Mouse (Mus musculus) liver, embryonic 12.5 days (tissue): ENCODE data around the gene Atp1a2. TPM values are rescaled to one million over a fixed set of nuclear protein-coding genes. Genes with fewer than 3 reads are reported as not detected.

ENCODE experiments used
- ATAC-seq: fragments of 200-750 bp; cut with Nextera tagmentation; 2 replicates; pipeline ENCODE4 v1.8.0; 2017; ENCODE audit warnings: moderate number of reproducible peaks, mild to moderate bottlenecking, moderate library complexity
- H3K27ac ChIP-seq: fragments of 300-500 bp; sonication (generic); 2 replicates; pipeline ENCODE4 v1.5.1; 2016; ENCODE audit warnings: mild to moderate bottlenecking
- H3K27me3 ChIP-seq: fragments of 300-500 bp; sonication (generic); replicated peaks from 2 replicates; pipeline ENCODE4 v1.6.1; 2016; ENCODE audit warnings: mild to moderate bottlenecking, moderate library complexity
- H3K36me3 ChIP-seq: fragments of 300-500 bp; sonication (generic); 2 replicates; pipeline ENCODE4 v1.6.1; 2016; ENCODE audit warnings: mild to moderate bottlenecking, moderate library complexity
- H3K4me1 ChIP-seq: fragments of 300-500 bp; sonication (generic); 2 replicates; pipeline ENCODE4 v1.6.1; 2016
- H3K4me2 ChIP-seq: fragments of 300-500 bp; sonication (generic); 2 replicates; pipeline ENCODE4 v1.6.1; 2016; ENCODE audit warnings: mild to moderate bottlenecking, moderate library complexity
- H3K4me3 ChIP-seq: fragments of 300-500 bp; sonication (generic); 2 replicates; pipeline ENCODE4 v1.5.1; 2016; ENCODE audit warnings: mild to moderate bottlenecking, moderate library complexity
- H3K9ac ChIP-seq: fragments of 300-500 bp; sonication (generic); 2 replicates; pipeline ENCODE4 v1.6.1; 2016; ENCODE audit warnings: mild to moderate bottlenecking, moderate library complexity
- H3K9me3 ChIP-seq: fragments of 300-500 bp; sonication (generic); replicated peaks from 2 replicates; pipeline ENCODE4 v1.6.1; 2016; ENCODE audit warnings: mild to moderate bottlenecking, moderate library complexity
- WGBS: fragments of 180-500 bp; shearing (Covaris S2); methylation state at CpG from one replicate; pipeline ENCODE4 v1.1.7; 2016; ENCODE audit not compliant: insufficient replicate concordance; 5-methylcytosine and 5-hydroxymethylcytosine counted together
- polyA plus RNA-seq: library from polyadenylated mRNA; unstranded; fragments of >200 nt; fragmentation: Nextera tagmentation; extraction: Ambion mirVana; gene quantifications from 2 replicates; pipeline ENCODE4 v1.2.1, GENCODE M21; 2016

Gene Atp1a2
- polyA plus RNA-seq, 1 experiment from 2014 or later, result 0.24 TPM

DNA sequence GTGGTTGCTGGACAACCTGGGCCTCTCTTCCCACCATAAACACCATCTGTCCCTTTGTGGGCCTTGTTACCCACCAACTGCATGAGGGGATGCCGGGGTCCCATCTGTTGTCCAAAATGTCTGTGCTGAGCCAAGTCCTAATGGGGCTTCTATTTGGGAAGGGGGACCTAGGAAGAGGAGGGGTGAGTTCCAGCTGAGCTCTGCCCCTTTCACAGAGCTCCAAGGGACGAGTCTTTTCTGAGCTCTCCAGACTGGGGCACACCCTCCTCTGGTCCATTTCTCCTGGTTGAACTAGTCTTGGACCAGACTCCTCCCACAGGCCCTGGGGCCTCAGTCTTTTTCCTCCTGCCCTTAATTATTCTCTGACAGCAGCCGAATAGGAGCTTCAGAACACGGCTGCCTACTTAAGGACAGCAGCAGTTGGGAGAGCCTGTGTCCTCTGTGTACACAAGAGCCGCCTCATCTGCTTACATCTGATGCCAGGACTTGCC, 22.1 kb upstream of the Atp1a2 start:
- ATAC-seq, result no peak

DNA sequence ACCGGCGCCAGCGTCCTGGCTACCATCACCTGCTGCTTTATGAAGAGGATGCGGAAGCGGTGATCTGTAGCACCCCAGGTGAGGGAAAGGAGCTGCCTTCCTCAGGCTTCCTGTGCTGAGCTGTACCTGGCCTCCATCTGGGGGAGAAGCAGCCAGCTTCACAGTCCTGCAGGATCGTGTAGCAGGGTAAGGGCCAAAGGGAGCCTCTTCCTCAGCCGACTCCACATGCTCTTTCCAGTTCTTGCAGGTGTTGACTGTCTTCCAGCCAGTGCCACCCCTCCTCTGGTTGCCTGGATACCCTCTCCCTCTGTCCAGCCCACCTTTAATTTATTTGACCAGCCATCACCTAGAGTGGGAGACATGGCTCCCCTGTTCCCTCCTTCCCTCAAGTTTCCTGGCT, 21.5 kb upstream of the Atp1a2 start:
- no peak overlapping the region for H3K9ac ChIP-seq
- WGBS, result 78% methylated on average over 7 of the region's 7 CpGs
- H3K9me3 ChIP-seq, result no peaks in the 10 kb centered on the region
- H3K4me2 ChIP-seq, result no peak overlapping the region
- no peaks in the 10 kb centered on the region for H3K4me1 ChIP-seq
- peaks cover 40% of the 10 kb centered on the region for H3K36me3 ChIP-seq
- no peak for ATAC-seq
- H3K27me3 ChIP-seq, result peaks cover 26% of the 10 kb centered on the region
- no peak overlapping the region for H3K27ac ChIP-seq
- H3K4me3 ChIP-seq, result no peak overlapping the region

More for the DNA sequence above, 22.1 kb upstream of the Atp1a2 start:
- H3K27me3 ChIP-seq, result peaks cover 32% of the 10 kb centered on the region
- no peak overlapping the region for H3K27ac ChIP-seq
- H3K4me1 ChIP-seq, result no peaks in the 10 kb centered on the region
- H3K4me2 ChIP-seq, result no peak overlapping the region
- no peak overlapping the region for H3K4me3 ChIP-seq
- H3K36me3 ChIP-seq, result peaks cover 40% of the 10 kb centered on the region
- H3K9me3 ChIP-seq, result no peaks in the 10 kb centered on the region
- H3K9ac ChIP-seq, result no peak overlapping the region
- WGBS, result 58% methylated on average over 5 of the region's 5 CpGs

DNA sequence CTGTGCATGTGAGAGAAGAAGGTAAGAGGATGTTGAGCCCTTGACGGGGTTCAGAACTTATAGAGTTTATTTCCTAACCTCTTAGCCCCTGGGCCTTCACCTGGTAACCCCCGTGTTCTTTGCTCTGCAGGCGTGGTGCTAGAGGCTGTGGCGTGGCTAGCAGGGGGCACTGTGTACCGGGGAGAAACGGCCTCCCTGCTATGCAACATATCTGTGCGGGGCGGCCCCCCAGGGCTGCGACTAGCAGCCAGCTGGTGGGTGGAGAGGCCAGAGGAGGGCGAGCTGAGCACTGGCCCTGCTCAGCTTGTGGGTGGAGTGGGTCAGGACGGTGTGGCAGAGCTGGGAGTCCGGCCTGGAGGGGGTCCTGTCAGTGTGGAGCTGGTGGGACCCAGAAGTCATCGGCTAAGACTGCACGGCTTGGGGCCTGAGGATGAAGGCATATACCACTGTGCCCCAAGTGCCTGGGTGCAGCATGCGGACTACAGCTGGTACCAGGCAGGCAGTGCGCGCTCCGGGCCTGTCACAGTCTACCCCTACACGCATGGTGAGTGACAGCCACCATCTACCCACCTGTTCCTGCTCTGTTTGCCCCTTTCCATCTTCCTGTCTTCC, 20.7 kb upstream of the Atp1a2 start:
- H3K36me3 ChIP-seq, result peaks cover 40% of the 10 kb centered on the region
- no peak overlapping the region for H3K27ac ChIP-seq
- peaks cover 4% of the 10 kb centered on the region; the same call in 1 of the 2 replicates for H3K4me1 ChIP-seq
- ATAC-seq, result 0 out of 2 replicates have a peak, but pooled peaks have one; percentile 4
- H3K4me3 ChIP-seq, result no peak overlapping the region
- H3K4me2 ChIP-seq, result no peak overlapping the region
- peaks cover 18% of the 10 kb centered on the region for H3K27me3 ChIP-seq
- H3K9me3 ChIP-seq, result no peaks in the 10 kb centered on the region
- no peak overlapping the region for H3K9ac ChIP-seq
- WGBS, result 80% methylated on average over 19 of the region's 19 CpGs

DNA sequence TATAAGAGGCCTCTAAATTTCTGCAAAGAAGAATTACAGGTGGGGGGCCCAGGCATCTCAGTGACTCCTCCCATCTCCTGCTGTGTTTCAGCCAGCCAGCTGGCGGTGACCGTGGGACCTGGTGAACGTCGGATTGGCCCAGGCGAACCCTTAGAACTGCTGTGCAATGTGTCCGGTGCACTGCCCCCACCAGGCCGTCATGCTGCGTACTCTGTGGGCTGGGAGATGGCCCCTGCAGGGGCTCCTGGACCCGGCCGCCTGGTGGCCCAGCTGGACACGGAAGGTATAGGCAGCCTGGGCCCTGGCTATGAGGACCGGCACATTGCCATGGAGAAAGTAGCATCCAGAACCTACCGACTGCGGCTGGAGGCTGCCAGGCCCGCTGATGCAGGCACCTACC, 20.1 kb upstream of the Atp1a2 start:
- no peak overlapping the region for H3K4me3 ChIP-seq
- H3K36me3 ChIP-seq, result peaks cover 40% of the 10 kb centered on the region
- 75% methylated on average over 15 of the region's 15 CpGs for WGBS
- H3K9me3 ChIP-seq, result no peaks in the 10 kb centered on the region
- peaks cover 10% of the 10 kb centered on the region for H3K4me1 ChIP-seq
- H3K27ac ChIP-seq, result no peak overlapping the region
- H3K4me2 ChIP-seq, result no peak overlapping the region
- no peak for ATAC-seq
- H3K27me3 ChIP-seq, result peaks cover 14% of the 10 kb centered on the region; the same call in 1 of the 2 replicates
- H3K9ac ChIP-seq, result no peak overlapping the region

DNA sequence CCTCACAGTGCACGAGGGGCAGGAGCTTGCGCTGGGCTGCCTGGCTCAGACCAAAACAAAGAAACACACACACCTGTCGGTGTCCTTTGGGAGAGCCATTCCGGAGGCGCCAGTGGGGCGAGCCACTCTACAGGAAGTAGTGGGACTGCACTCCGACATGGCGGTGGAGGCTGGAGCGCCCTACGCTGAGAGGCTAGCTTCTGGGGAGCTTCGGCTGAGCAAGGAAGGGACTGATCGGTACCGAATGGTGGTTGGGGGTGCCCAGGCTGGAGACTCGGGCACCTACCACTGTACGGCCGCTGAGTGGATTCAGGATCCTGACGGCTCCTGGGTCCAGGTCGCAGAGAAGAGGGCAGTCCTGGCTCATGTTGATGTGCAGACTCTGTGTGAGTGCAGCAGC, 19.6 kb upstream of the Atp1a2 start:
- Histone ChIP-seq H3K4me1 (peaks cover 15% of the 10 kb centered on the region), H3K4me3 (no peak overlapping the region), H3K27me3 (0 out of 2 replicates have a peak, but pooled peaks cover 10% of the 10 kb centered on the region), H3K9me3 (no peaks in the 10 kb centered on the region), H3K4me2 (no peak overlapping the region), H3K27ac (no peak overlapping the region), H3K9ac (no peak overlapping the region), H3K36me3 (peaks cover 40% of the 10 kb centered on the region)
- no peak for ATAC-seq
- WGBS, result 77% methylated on average over 18 of the region's 18 CpGs

DNA sequence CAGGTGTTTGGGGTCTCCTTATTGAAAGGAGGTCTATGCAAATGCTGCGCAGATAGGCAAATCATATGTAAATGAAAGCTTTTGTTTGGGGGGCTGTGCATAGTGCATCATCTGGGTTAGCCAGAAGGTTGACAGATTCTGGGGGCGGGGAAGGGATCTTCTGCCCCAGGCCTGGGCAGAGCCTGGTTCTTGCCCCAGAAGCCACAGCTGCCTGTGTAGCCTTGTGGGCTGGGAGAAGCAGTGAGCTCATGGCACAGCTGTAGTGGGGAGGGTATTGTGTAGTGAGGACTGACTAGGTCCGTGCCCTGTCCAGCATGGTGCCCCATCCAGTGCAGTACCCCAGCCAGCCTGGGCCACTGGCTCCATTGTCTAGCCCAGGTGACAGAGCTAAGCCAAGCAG, 17.0 kb upstream of the Atp1a2 start:
- Histone ChIP-seq H3K27me3 (no peaks in the 10 kb centered on the region), H3K4me2 (no peak overlapping the region), H3K9me3 (no peaks in the 10 kb centered on the region), H3K36me3 (peaks cover 34% of the 10 kb centered on the region), H3K4me1 (peaks cover 38% of the 10 kb centered on the region), H3K4me3 (no peak overlapping the region), H3K9ac (no peak overlapping the region), H3K27ac (no peak overlapping the region)
- ATAC-seq, result no peak
- 71% methylated on average over 3 of the region's 3 CpGs for WGBS

DNA sequence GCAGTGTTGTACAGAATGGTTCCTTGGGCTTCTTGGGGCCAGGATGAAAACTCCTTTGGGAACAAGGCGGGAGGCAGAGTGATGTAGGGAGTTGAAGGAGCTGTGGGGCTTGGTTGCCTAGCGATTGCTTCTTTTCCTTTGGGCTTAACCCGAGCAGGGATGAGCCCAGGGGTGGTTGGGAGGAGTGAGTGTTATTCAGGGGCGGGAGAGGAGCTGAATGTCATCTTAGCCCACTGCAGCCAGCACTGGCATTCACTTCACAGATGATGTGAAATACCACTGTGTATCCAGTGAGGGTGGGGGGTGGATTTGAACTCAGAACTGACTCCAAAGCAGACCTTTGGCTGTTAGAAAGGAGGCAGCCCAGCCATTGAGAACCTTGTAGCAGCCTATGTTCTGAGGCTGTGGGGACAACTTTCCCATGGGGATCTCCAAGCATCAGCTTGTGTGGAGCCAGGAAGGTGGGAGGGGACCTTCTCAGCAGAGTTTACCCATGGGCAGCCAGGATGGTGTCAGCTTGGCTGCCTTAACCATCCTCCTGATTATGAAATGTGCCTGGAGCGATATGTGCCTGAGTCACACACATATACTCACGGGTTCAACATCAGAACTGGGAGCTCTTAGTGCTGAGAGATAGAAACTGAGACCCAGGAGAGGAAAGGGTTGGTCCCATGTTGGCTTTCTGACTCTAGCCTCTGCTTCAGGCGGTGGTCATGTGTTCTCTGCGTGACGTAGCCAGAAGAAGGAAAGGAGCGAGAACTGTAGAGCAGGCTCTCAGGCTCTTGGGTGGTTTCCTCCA, 15.9 kb upstream of the Atp1a2 start:
- H3K4me1 ChIP-seq, result peaks cover 46% of the 10 kb centered on the region
- no peak overlapping the region for H3K27ac ChIP-seq
- no peaks in the 10 kb centered on the region for H3K9me3 ChIP-seq
- ATAC-seq, result no peak
- H3K36me3 ChIP-seq, result peaks cover 25% of the 10 kb centered on the region
- 74% methylated on average over 10 of the region's 10 CpGs for WGBS
- H3K4me3 ChIP-seq, result no peak overlapping the region
- H3K27me3 ChIP-seq, result no peaks in the 10 kb centered on the region
- no peak overlapping the region for H3K9ac ChIP-seq
- peak overlapping the region; percentile 99 for H3K4me2 ChIP-seq

DNA sequence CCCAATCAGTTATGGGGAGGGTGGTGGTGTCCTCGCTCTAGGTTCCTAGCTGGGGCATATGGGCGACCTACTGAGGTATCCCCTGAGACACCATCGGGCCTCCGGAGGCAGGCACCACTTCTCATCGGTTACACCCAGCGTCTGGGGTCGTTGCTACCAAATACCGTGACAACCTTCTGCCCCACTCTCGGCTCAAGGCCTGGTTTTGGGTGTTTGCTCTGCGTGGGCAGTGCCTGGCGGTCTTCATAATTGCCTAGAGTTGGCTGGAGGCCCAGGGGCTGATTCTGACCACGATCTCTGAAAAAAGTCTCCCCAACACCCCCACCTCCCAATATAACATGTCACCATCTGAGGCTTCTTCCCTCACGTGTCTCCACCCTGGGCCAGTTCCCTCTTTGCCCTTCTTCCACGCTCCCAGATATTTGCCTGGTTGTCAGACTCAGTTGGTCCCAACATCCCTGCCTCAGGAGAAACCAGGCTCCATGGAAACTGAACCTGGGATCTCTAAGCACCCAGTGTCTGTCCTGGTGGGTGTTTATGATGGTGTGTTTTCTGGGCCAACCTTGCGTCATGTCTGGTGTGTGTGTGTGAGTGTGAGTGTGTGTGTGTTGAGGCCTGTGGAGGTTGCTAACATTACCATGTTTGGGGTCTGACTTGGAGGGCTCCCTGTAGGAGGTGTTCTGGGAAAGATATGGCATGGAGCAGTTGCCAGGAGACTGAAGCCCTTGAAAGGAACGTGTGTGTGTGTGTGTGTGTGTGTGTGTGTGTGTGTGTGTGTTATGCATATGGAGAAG, 15.1 kb upstream of the Atp1a2 start:
- H3K36me3 ChIP-seq, result peaks cover 16% of the 10 kb centered on the region
- no peak; the same call in 1 of the 2 replicates for ATAC-seq

DNA sequence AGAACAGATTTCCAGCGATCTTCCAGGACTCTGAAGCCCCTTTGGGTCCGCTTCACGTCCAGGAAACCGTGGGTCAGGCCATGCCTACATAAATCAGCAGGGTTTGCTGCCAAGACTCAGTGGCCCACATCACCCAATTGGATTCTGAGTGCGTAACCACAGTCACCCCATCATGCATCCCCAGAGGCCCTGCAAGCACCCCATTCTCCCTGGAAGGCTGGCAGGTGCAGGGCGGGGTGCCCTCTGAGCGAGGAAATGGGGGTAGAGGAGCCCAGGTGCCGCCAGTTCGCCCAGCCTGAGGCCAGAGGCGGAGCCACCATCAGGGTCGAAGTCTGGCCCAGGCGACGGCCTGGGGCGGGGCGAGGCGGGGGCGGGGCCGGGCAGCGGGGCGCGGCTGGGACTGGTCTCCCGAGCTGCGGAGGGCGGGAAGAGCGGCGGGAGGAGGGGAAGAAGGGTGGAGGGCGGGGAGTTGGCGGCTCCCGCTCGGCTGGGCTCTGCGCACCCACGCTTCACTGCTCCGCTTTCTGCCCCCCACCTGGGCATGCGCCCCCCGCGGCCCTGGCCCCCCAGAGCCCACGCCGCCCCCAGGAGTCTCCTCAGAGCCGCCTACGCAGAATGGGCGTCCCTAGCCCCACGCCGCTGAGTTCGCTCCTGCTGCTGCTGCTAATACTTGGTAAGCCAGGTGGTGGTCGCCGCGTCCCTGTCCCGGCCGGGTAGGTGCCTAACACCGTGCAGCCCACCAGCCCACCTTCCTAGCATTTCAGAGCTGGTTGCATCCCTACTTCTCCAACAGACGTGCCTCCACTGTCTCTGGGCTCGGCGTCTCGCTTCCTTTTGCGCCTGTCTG, 14.3 kb upstream of the Atp1a2 start:
- H3K4me2 ChIP-seq, result peak overlapping the region; percentile 99
- H3K36me3 ChIP-seq, result peaks cover 9% of the 10 kb centered on the region
- peak overlapping the region; percentile 85 for H3K9ac ChIP-seq
- peaks cover 52% of the 10 kb centered on the region for H3K4me1 ChIP-seq
- peak overlapping the region; percentile 83 for H3K4me3 ChIP-seq
- 2% methylated on average over 33 of the region's 55 CpGs for WGBS
- ATAC-seq, result peak; percentile 89
- 0 out of 2 replicates have a peak, but pooled peaks cover 8% of the 10 kb centered on the region for H3K27me3 ChIP-seq
- no peaks in the 10 kb centered on the region for H3K9me3 ChIP-seq
- peak overlapping the region; percentile 88 for H3K27ac ChIP-seq

More for the DNA sequence above, 15.1 kb upstream of the Atp1a2 start:
- Histone ChIP-seq H3K9ac (peak overlapping the region; percentile 85), H3K4me1 (peaks cover 46% of the 10 kb centered on the region), H3K27me3 (0 out of 2 replicates have a peak, but pooled peaks cover 4% of the 10 kb centered on the region), H3K4me2 (peak overlapping the region; percentile 99), H3K9me3 (no peaks in the 10 kb centered on the region), H3K4me3 (peak overlapping the region; percentile 83), H3K27ac (no peak overlapping the region; the same call in 1 of the 2 replicates)
- WGBS, result 15% methylated on average over 16 of the region's 16 CpGs

DNA sequence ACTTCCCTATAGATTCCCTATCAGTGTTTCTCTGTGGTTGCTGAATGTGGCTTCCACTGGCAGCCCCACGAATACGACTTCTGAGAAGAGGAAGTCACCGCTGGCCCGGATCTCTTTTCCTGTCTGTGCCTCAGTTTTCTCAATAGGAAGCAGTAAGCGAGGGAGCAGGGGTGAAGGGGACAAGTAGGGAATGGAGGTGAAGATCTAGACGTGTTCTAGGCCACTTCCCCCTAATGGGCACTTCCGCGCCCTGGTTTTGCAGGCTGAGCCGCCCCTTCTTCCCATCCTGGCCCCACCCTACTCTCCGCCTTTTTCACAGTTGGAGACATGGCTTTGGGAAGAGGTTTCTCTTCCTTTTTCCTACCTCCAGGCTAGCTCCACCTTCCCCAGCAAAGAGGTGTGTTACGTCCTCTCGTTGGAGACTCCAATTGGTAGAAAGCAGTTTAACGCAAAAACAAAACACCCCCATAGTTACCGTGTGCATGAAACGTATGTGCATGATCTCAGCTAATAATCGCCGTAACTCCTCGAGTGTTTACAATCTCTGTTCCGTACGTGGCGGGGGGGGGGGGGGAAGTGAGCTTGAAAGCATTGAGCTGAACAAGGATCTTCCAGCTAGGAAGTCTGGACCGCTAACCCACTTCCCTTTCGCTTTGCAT, 13.5 kb upstream of the Atp1a2 start:
- 1% methylated on average over 22 of the region's 23 CpGs for WGBS
- peak overlapping the region; percentile 83 for H3K4me3 ChIP-seq
- ATAC-seq, result peak; percentile 8; the same call in 1 of the 2 replicates

More for the DNA sequence above, 13.5 kb upstream of the Atp1a2 start:
- Histone ChIP-seq H3K9ac (peak overlapping the region; percentile 85), H3K27ac (peak overlapping the region; percentile 88), H3K27me3 (0 out of 2 replicates have a peak, but pooled peaks cover 8% of the 10 kb centered on the region), H3K9me3 (no peaks in the 10 kb centered on the region), H3K4me1 (peaks cover 55% of the 10 kb centered on the region), H3K4me2 (peak overlapping the region; percentile 99), H3K36me3 (peaks cover 5% of the 10 kb centered on the region)
